Mouse (Mus musculus): ENCODE results near the gene Gtf3c2. TPM values are rescaled to one million over a fixed set of nuclear protein-coding genes. Genes with fewer than 3 reads are reported as not detected.
A peak's percentile ranks its signal among the peaks of the same experiment; 100 is the strongest.

Gtf3c2 gene
- polyA plus RNA-seq (2015; fragmentation: Nextera tagmentation; extraction: Ambion mirVana): 23.1 and 26.2 TPM in 2 replicates

DNA sequence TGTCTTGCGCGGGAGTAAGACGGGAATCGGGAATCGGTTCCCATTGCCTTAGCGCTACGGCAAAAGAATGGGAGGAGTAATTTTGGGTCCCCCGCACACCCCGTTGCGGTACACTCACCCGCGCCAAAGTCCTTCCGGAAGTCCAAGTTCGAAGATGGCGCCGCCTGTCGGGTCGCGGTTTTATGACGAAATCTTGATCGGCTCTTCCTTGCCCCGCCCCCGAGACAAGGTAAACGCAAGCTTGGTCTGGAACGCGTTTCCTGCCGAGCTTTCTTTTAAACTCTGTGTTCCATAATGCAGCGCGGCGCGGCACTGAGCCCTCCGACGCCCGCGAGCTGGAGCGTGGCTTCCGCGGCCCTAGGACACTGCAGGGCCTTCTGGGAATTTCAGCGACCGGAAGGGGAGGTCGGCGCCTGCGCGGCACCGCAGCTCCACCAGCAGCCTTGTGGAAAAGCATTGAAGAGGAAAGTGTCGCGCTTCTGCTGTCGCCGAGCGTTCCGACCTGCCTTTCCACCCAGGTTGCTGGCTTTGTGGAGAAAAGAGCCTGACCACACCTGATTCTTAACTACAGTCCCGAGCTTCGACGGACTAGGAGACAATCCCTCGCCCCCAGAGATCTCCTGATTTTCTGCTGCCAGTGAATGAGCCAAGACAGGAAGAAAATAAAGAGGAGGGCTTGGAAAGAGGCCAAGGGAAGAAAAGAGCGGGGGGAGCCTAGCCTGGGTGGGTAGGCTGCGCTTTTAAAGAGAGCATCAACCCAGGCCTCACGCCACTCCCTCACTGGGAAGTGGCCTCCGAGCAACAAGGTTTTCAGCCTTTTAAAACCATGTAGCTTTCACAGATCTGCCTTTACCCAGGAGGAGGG lies at the start of gene Gtf3c2, which contains the start of gene Gm29609:
Gene Gtf3c2 (minus strand): TSS at position 379 of the 865 bp plus-strand sequence.
Gene Gm29609 (minus strand): TSS at position 146 of the 865 bp plus-strand sequence.
- peak within 1 kb of the TSS; percentile 98 for H3K4me3 ChIP-seq (ENCODE audit: low read depth, low read length)
- H3K27me3 ChIP-seq (replicated peaks; ENCODE audit: control insufficient read depth, insufficient read depth, low read length): no peaks in the 10 kb centered on the region
- H3K36me3 ChIP-seq (ENCODE audit: control insufficient read depth, insufficient read depth): no peaks in the 10 kb centered on the region
- no peaks in the 10 kb centered on the region for H3K9me3 ChIP-seq (ENCODE audit: control insufficient read depth)
- H3K4me2 ChIP-seq (replicated peaks; ENCODE audit: low read depth): peak within 1 kb of the TSS; percentile 85
- peak within 1 kb of the TSS; percentile 76 for H3K9ac ChIP-seq (ENCODE audit: low read depth, low read length)
- H3K4me1 ChIP-seq (replicated peaks; ENCODE audit: control insufficient read depth, insufficient read depth, low read length): no peaks in the 10 kb centered on the region
- H3K27ac ChIP-seq (ENCODE audit: low read depth, low read length): peak within 1 kb of the TSS; percentile 95
- peak; percentile 97 for ATAC-seq
- peak; percentile 34; the same call in 1 of the 2 replicates for TF ChIP-seq CTCF (IDR thresholded peaks at IDR 0.05; ENCODE audit: low read depth)
- WGBS: under 1% methylated on average over 59 of the region's 59 CpGs

DNA sequence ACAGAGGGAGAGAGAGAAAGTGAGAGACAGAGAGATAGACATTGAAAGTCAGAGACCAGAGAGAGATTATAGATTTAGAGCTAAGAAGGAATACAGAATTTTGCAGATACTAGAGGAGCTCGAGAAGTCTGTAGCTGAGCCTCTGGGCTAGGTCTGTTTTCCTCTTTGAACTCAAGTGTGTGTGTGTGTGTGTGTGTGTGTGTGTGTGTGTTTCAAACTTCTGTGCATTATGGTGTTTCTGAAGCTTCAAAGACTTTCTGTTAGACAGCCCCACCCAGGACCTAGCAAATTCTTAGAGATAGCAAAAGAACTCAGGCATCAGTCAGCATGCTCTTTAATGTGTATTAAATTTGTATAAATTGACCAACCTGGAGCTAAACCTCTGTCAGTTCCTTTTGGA lies 46.7 kb upstream of the Gtf3c2 start:
- H3K9me3 ChIP-seq (ENCODE audit: control insufficient read depth): no peaks in the 10 kb centered on the region
- ATAC-seq: no peak
- 53% methylated on average over 1 of the region's 1 CpGs for WGBS
- no peak for TF ChIP-seq CTCF (IDR thresholded peaks at IDR 0.05; ENCODE audit: low read depth)
- H3K36me3 ChIP-seq (ENCODE audit: control insufficient read depth, insufficient read depth): no peaks in the 10 kb centered on the region
- no peaks in the 10 kb centered on the region for H3K4me1 ChIP-seq (replicated peaks; ENCODE audit: control insufficient read depth, insufficient read depth, low read length)
- H3K9ac ChIP-seq (ENCODE audit: low read depth, low read length): no peak overlapping the region
- H3K27ac ChIP-seq (ENCODE audit: low read depth, low read length): no peak overlapping the region
- H3K4me2 ChIP-seq (replicated peaks; ENCODE audit: low read depth): no peak overlapping the region
- no peak overlapping the region for H3K4me3 ChIP-seq (ENCODE audit: low read depth, low read length)
- H3K27me3 ChIP-seq (replicated peaks; ENCODE audit: control insufficient read depth, insufficient read depth, low read length): no peaks in the 10 kb centered on the region

DNA sequence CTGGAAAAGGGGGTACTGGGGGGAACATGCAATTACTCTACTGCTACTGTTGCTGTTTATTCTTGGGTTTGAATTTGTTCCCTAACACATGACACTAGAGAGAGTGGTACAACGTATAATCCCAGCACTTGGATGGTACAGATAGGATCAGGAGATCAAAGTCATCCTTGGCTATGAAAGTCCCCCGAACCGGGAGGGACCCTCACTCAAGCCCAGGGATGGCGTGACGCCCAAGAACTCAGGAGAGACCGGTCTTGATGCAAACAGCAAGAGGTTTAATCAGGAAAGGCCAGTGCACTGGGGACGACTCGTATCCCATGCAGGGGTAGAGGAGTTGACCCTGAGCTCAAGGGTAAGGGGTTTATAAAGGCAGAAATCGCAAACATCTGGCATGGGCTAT lies 42.8 kb upstream of the Gtf3c2 start:
- Histone ChIP-seq H3K9ac (ENCODE audit: low read depth, low read length) (no peak overlapping the region), H3K4me3 (ENCODE audit: low read depth, low read length) (no peak overlapping the region), H3K27ac (ENCODE audit: low read depth, low read length) (no peak overlapping the region), H3K4me1 (replicated peaks; ENCODE audit: control insufficient read depth, insufficient read depth, low read length) (no peaks in the 10 kb centered on the region), H3K4me2 (replicated peaks; ENCODE audit: low read depth) (no peak overlapping the region), H3K9me3 (ENCODE audit: control insufficient read depth) (no peaks in the 10 kb centered on the region), H3K36me3 (ENCODE audit: control insufficient read depth, insufficient read depth) (no peaks in the 10 kb centered on the region), H3K27me3 (replicated peaks; ENCODE audit: control insufficient read depth, insufficient read depth, low read length) (no peaks in the 10 kb centered on the region)
- no peak for TF ChIP-seq CTCF (IDR thresholded peaks at IDR 0.05; ENCODE audit: low read depth)
- 95% methylated on average over 9 of the region's 9 CpGs for WGBS
- no peak for ATAC-seq

DNA sequence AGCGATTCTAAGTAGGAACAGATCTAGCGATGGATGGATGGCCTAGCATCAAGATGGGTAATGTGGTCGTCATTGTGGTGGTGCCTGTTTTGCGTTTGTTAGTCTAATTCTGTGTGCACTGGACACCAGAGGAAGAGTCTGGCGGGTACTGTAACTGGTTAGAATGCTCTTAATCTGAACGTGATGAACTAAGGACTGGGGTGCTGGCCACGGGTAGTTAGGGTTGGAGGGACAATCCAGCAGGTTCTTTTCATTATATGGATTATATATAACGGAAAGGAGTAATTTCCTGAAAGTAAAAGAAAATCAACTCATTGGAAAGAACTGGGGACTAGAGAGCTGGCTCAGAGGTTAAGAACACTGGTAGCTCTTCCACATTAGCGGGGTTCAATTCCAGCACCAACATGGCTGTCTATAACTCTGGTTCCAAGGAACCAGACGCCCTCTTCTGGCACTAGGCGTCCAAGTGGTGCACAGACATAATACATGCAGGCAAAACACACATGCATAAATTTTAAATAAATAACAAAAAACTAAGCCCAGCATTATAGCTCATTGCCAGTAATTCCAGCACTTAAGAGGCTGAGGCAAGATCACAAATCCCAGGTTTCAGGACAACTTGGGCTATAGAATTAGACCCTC lies 41.5 kb upstream of the Gtf3c2 start:
- no peak for ATAC-seq
- H3K36me3 ChIP-seq (ENCODE audit: control insufficient read depth, insufficient read depth): no peaks in the 10 kb centered on the region
- H3K27me3 ChIP-seq (replicated peaks; ENCODE audit: control insufficient read depth, insufficient read depth, low read length): no peaks in the 10 kb centered on the region
- no peaks in the 10 kb centered on the region for H3K4me1 ChIP-seq (replicated peaks; ENCODE audit: control insufficient read depth, insufficient read depth, low read length)
- peak overlapping the region; percentile 87 for H3K4me2 ChIP-seq (replicated peaks; ENCODE audit: low read depth)
- H3K4me3 ChIP-seq (ENCODE audit: low read depth, low read length): peak overlapping the region; percentile 84
- H3K27ac ChIP-seq (ENCODE audit: low read depth, low read length): peak overlapping the region; percentile 75
- WGBS: 15% methylated on average over 11 of the region's 11 CpGs
- H3K9ac ChIP-seq (ENCODE audit: low read depth, low read length): peak overlapping the region; percentile 54
- H3K9me3 ChIP-seq (ENCODE audit: control insufficient read depth): no peaks in the 10 kb centered on the region
- TF ChIP-seq CTCF (IDR thresholded peaks at IDR 0.05; ENCODE audit: low read depth): peak; percentile 70

DNA sequence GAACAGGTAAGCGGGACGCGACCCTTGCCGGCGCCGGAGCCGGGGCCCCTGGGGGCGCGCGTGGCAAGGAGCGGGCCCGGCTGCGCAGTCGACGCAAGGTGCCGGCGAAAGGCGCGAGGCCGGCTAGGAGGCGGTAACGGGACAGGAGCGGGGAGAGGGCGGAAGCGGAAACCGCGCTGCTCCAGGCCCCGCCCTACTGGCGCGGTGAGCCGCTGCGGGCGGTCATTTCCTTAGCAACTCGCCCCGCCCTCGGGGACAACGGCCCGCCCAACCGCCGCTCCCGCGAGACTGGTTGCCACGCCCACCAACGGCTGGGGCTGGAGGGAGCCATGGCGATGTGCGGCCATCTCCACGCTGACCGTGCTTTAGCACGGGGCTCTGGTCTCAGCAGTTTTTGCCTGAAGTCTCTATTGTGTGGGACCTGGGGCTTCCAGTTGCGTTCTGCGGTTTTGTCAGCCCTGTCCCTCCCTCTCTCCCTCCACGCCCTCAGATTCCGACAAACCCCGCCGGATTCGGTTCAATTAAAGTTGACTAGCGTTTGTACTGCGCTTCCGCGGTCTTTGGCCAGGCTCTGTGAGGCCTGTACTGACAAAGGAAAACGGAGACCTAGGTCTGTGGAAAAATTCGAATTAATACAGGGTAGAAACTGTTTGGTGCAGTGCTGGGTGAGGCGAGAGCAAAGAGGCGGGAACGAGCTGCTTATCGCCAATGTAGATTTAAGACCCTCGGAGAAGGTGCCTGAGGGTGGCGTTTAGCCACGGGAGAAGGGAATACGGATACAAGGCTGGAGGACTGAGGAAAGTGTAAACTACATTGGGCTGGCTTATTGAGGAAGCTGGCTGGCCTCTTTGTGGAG lies 40.7 kb upstream of the Gtf3c2 start, which contains the start of gene Ppm1g:
Gene Ppm1g (minus strand): TSS at position 240 of the 856 bp plus-strand sequence.
- under 1% methylated on average over 66 of the region's 70 CpGs for WGBS

More for the DNA sequence above, 40.7 kb upstream of the Gtf3c2 start, which contains the start of gene Ppm1g:
- Histone ChIP-seq H3K9me3 (ENCODE audit: control insufficient read depth) (no peaks in the 10 kb centered on the region), H3K9ac (ENCODE audit: low read depth, low read length) (peak within 1 kb of the TSS; percentile 74), H3K4me2 (replicated peaks; ENCODE audit: low read depth) (peak within 1 kb of the TSS; percentile 87), H3K4me1 (replicated peaks; ENCODE audit: control insufficient read depth, insufficient read depth, low read length) (no peaks in the 10 kb centered on the region), H3K4me3 (ENCODE audit: low read depth, low read length) (peak within 1 kb of the TSS; percentile 84), H3K27ac (ENCODE audit: low read depth, low read length) (peak within 1 kb of the TSS; percentile 92), H3K27me3 (replicated peaks; ENCODE audit: control insufficient read depth, insufficient read depth, low read length) (no peaks in the 10 kb centered on the region), H3K36me3 (ENCODE audit: control insufficient read depth, insufficient read depth) (no peaks in the 10 kb centered on the region)
- ATAC-seq: peak; percentile 95
- peak; percentile 29; the same call in 1 of the 2 replicates for TF ChIP-seq CTCF (IDR thresholded peaks at IDR 0.05; ENCODE audit: low read depth)
